Mouse (Mus musculus): ENCODE data around the gene Ndufaf2. TPM values are rescaled to one million over a fixed set of nuclear protein-coding genes. Genes with fewer than 3 reads are reported as not detected.

Ndufaf2 gene
- polyA plus RNA-seq, 1 experiment from 2014 or later, result 79.7 TPM

DNA sequence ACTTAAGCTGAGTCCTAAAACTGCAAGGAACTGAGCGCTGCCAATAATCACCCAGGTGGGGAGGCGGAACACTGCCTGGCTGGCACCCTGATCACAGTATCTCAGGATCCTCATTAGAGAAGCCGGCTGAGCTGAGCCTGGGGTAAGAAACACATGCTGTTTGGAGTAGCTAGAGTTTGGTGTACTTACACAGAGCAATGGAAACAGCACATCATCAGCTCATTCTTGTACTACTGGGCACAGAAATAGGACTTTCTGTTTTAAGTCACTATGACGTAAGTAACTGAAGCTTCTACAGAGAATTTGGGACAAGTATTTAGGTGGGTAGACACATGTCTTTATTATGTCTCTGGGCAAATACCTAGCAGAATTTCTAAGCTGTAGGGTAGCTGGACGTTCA is 72.4 kb downstream of the Ndufaf2 start:
- Histone ChIP-seq H3K27ac (ENCODE audit: low read depth) (no peak overlapping the region), H3K9ac (no peak overlapping the region), H3K27me3 (ENCODE audit: insufficient read depth, low read length) (no peaks in the 10 kb centered on the region), H3K36me3 (ENCODE audit: insufficient read depth) (no peaks in the 10 kb centered on the region), H3K4me1 (ENCODE audit: insufficient read depth) (no peaks in the 10 kb centered on the region), H3K9me3 (ENCODE audit: low read depth, low read length) (no peaks in the 10 kb centered on the region), H3K4me2 (no peak overlapping the region), H3K4me3 (ENCODE audit: low read depth, low read length) (no peak overlapping the region)
- WGBS, result 83% methylated on average over 5 of the region's 5 CpGs
- ATAC-seq (ENCODE audit: insufficient read depth), result no peak
- no peak for TF ChIP-seq CTCF (IDR thresholded peaks at IDR 0.05; ENCODE audit: low read depth)
- no peak for DNase-seq

DNA sequence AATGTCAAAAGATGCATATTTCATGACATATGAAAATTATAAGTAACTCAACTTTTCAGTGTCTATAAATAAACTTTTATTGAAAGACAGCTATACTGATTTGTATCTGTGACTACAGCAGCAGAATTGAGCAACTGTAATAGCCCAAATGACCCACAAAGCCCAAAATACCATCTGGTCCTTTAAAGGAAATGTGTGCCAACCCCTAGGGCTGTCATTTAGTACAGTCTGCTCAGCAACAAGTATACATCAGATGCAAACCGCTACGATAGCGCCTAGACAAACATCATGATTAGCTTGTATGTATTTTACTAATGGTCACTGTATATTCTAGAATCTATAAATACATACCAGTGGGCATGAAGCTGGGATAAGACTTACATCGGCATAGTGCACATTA is 74.3 kb downstream of the Ndufaf2 start:
- no peaks in the 10 kb centered on the region for H3K36me3 ChIP-seq (ENCODE audit: insufficient read depth)
- no peaks in the 10 kb centered on the region for H3K27me3 ChIP-seq (ENCODE audit: insufficient read depth, low read length)
- WGBS, result 87% methylated on average over 4 of the region's 4 CpGs
- H3K4me3 ChIP-seq (ENCODE audit: low read depth, low read length), result no peak overlapping the region
- ATAC-seq (ENCODE audit: insufficient read depth), result no peak
- H3K4me1 ChIP-seq (ENCODE audit: insufficient read depth), result no peaks in the 10 kb centered on the region
- H3K27ac ChIP-seq (ENCODE audit: low read depth), result no peak overlapping the region
- H3K9me3 ChIP-seq (ENCODE audit: low read depth, low read length), result no peaks in the 10 kb centered on the region
- no peak for DNase-seq
- TF ChIP-seq CTCF (IDR thresholded peaks at IDR 0.05; ENCODE audit: low read depth), result no peak
- H3K4me2 ChIP-seq, result no peak overlapping the region
- H3K9ac ChIP-seq, result no peak overlapping the region

DNA sequence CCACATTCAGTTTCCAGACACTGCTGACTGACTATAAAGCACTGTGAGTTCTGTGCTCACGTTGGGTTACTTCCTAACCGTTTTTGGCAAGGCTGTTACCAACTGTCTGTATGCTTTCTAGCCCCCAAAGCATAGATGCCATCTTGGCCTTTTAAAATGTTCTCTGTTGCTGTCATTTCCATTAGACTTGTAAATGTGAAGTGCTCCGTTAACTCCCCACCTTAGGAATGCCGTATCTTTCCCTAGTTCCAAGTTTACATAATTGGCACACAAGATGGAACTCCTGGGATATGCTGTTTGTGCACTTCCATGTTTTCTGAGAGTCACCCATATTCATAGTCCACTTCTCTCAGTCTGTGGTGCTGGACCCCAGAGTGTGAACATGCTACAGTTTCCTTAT is 80.5 kb downstream of the Ndufaf2 start:
- Histone ChIP-seq H3K27ac (ENCODE audit: low read depth) (no peak overlapping the region), H3K4me1 (ENCODE audit: insufficient read depth) (no peaks in the 10 kb centered on the region), H3K4me3 (ENCODE audit: low read depth, low read length) (no peak overlapping the region), H3K9me3 (ENCODE audit: low read depth, low read length) (no peaks in the 10 kb centered on the region), H3K36me3 (ENCODE audit: insufficient read depth) (no peaks in the 10 kb centered on the region), H3K4me2 (no peak overlapping the region), H3K27me3 (ENCODE audit: insufficient read depth, low read length) (no peaks in the 10 kb centered on the region), H3K9ac (no peak overlapping the region)
- no peak for TF ChIP-seq CTCF (IDR thresholded peaks at IDR 0.05; ENCODE audit: low read depth)
- WGBS, result 84% methylated on average over 4 of the region's 4 CpGs
- DNase-seq (no peak), ATAC-seq (ENCODE audit: insufficient read depth) (no peak)

DNA sequence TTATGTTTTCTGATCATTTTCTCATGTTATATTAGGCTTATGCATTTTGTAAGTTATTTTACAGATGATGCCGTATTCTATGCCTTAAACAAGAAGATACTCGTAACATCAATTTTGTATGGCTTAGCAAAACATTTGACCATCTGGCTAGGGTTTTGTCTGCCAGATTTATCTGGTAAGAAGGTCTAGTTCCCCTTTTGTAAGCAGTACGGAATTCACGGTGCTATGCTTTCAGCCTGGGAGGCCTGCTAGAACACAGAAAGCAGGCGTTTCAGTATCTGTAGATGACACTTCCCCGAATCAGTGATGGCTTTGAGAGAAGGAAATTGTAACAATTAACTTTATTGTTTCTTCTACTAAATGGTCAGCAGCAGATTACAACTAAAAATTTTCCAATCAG is 80.9 kb downstream of the Ndufaf2 start:
- ATAC-seq (ENCODE audit: insufficient read depth) (no peak), DNase-seq (no peak)
- no peak for TF ChIP-seq CTCF (IDR thresholded peaks at IDR 0.05; ENCODE audit: low read depth)
- H3K4me2 ChIP-seq, result no peak overlapping the region
- H3K27me3 ChIP-seq (ENCODE audit: insufficient read depth, low read length), result no peaks in the 10 kb centered on the region
- no peaks in the 10 kb centered on the region for H3K9me3 ChIP-seq (ENCODE audit: low read depth, low read length)
- WGBS, result 80% methylated on average over 6 of the region's 6 CpGs
- H3K4me3 ChIP-seq (ENCODE audit: low read depth, low read length), result no peak overlapping the region
- no peak overlapping the region for H3K27ac ChIP-seq (ENCODE audit: low read depth)
- no peaks in the 10 kb centered on the region for H3K4me1 ChIP-seq (ENCODE audit: insufficient read depth)
- H3K36me3 ChIP-seq (ENCODE audit: insufficient read depth), result no peaks in the 10 kb centered on the region
- H3K9ac ChIP-seq, result no peak overlapping the region

DNA sequence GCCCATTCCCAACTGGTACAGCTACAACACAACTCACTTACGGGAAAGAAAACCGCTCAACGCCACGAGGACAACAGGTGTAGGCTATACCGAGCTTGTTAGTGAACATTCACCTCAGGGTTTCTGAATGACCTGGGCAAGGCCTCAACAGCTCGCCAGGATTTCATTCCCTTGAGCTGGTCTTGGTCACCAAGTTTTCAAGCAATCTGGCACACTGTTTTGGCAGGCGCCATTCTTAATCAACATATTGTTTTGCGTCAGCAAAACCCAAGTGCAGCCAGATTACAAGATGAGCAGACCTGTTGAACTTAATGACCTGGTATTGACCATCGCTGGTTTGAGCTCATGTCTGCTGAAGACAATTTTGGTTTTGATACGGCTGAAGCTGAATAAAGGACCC is 88.3 kb downstream of the Ndufaf2 start:
- Histone ChIP-seq H3K9ac (no peak overlapping the region), H3K27ac (ENCODE audit: low read depth) (no peak overlapping the region), H3K4me2 (no peak overlapping the region), H3K9me3 (ENCODE audit: low read depth, low read length) (no peaks in the 10 kb centered on the region), H3K4me1 (ENCODE audit: insufficient read depth) (no peaks in the 10 kb centered on the region), H3K36me3 (ENCODE audit: insufficient read depth) (no peaks in the 10 kb centered on the region), H3K27me3 (ENCODE audit: insufficient read depth, low read length) (no peaks in the 10 kb centered on the region), H3K4me3 (ENCODE audit: low read depth, low read length) (no peak overlapping the region)
- TF ChIP-seq CTCF (IDR thresholded peaks at IDR 0.05; ENCODE audit: low read depth), result no peak
- no peak for ATAC-seq (ENCODE audit: insufficient read depth)
- WGBS, result 93% methylated on average over 10 of the region's 10 CpGs
- DNase-seq, result no peak

DNA sequence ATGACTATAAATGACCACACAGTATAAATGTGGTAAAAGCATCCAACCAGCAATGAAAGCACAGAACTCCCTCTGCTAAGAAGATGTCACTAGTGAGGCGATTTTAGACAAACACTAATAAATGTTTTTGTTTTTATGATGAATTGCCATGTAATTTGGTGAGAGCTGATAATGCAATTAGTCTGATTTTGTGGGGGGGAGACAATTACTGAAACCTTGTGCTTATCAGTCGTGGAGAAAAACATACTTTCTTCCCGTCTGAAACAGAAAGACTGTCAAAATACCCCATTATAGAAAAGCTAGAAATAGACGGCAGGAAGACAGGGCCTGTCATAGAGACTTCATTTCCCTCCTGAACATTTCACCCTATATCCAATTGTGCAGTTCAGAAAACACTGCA is 89.3 kb downstream of the Ndufaf2 start:
- no peaks in the 10 kb centered on the region for H3K9me3 ChIP-seq (ENCODE audit: low read depth, low read length)
- no peak for DNase-seq
- 51% methylated on average over 4 of the region's 4 CpGs for WGBS
- no peak for ATAC-seq (ENCODE audit: insufficient read depth)
- H3K4me1 ChIP-seq (ENCODE audit: insufficient read depth), result no peaks in the 10 kb centered on the region
- no peak overlapping the region for H3K9ac ChIP-seq
- H3K4me2 ChIP-seq, result no peak overlapping the region
- no peak overlapping the region for H3K27ac ChIP-seq (ENCODE audit: low read depth)
- no peak for TF ChIP-seq CTCF (IDR thresholded peaks at IDR 0.05; ENCODE audit: low read depth)
- H3K36me3 ChIP-seq (ENCODE audit: insufficient read depth), result no peaks in the 10 kb centered on the region
- H3K4me3 ChIP-seq (ENCODE audit: low read depth, low read length), result no peak overlapping the region
- H3K27me3 ChIP-seq (ENCODE audit: insufficient read depth, low read length), result no peaks in the 10 kb centered on the region

DNA sequence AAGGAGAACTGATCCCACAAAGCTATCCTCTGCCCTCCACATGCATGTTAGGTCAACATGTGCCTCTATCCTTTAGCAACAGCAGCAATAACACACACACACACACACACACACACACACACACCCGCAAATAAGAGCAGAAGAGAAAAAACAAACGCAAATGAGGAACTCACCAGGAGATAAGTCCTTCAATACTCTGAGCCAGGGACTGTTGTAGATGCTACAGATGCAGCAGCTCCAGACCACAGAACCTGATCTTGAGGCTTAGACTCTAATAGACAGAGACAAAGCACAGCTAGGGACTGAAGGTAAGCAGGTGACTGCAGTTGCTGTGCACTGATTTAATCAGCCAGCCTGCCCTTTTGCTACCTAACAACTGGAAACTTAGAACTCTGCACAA is 92.4 kb downstream of the Ndufaf2 start:
- Histone ChIP-seq H3K9me3 (ENCODE audit: low read depth, low read length) (no peaks in the 10 kb centered on the region), H3K9ac (no peak overlapping the region), H3K27ac (ENCODE audit: low read depth) (no peak overlapping the region), H3K27me3 (ENCODE audit: insufficient read depth, low read length) (no peaks in the 10 kb centered on the region), H3K4me1 (ENCODE audit: insufficient read depth) (peaks cover 26% of the 10 kb centered on the region), H3K4me3 (ENCODE audit: low read depth, low read length) (no peak overlapping the region), H3K36me3 (ENCODE audit: insufficient read depth) (no peaks in the 10 kb centered on the region), H3K4me2 (no peak overlapping the region)
- DNase-seq (no peak), ATAC-seq (ENCODE audit: insufficient read depth) (no peak)
- no peak for TF ChIP-seq CTCF (IDR thresholded peaks at IDR 0.05; ENCODE audit: low read depth)
- WGBS, result 61% methylated on average over 2 of the region's 2 CpGs

DNA sequence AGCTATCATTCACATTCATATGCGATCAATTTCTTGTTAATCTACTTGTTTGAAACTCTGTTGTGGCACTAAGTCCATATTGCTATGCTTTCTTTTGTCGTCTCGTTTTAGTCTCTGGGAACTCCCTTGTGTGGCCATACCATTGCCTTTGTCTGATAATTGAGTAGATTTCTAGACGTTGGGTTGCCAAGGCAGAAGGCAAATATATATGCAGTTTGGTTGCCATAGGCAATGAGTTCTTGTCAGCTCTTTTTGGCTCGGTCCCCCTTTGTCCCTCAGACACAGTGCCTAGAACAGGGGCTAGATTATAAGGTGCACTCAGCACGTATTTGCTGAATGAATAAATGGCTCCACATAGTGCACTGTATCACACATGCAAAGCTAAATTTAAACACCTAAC is 94.1 kb downstream of the Ndufaf2 start:
- no peak for TF ChIP-seq CTCF (IDR thresholded peaks at IDR 0.05; ENCODE audit: low read depth)
- WGBS, result 70% methylated on average over 6 of the region's 6 CpGs
- Histone ChIP-seq H3K9ac (no peak overlapping the region), H3K4me1 (ENCODE audit: insufficient read depth) (peaks cover 34% of the 10 kb centered on the region), H3K9me3 (ENCODE audit: low read depth, low read length) (no peaks in the 10 kb centered on the region), H3K36me3 (ENCODE audit: insufficient read depth) (no peaks in the 10 kb centered on the region), H3K27ac (ENCODE audit: low read depth) (no peak overlapping the region), H3K4me3 (ENCODE audit: low read depth, low read length) (no peak overlapping the region), H3K4me2 (no peak overlapping the region), H3K27me3 (ENCODE audit: insufficient read depth, low read length) (no peaks in the 10 kb centered on the region)
- no peak for ATAC-seq (ENCODE audit: insufficient read depth)
- DNase-seq, result no peak

Data from lung, embryonic 14.5 days (tissue).